ENCODE assay signal across 10 mouse cellular contexts in the genomic region with DNA sequence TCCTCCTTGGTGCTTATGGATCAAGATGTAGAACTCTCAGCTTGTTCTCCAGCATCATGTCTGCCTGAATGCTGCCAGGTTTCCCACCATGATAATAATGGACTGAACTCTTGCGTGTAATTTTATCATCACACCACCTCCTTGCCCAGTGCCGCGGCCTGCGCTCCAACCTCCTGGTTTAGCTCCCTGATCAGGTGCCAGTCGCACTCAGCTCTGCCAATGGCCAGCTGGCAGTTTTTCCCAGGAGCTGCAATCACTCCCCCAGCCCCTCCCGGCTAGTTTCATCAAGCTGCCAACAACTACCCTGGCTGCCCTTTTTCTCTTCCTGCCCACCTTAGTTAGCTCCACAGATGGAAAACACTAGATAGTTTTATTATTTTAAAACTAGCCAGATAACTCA. TPM values are rescaled to one million over a fixed set of nuclear protein-coding genes. Genes with fewer than 3 reads are reported as not detected.
DNase-seq lines count a peak whose midpoint lies in the region.
"Had no signal": no experiment of that assay in that cellular context is flagged by ENCODE, and none has a peak within 500 bp of the region (broad histone marks: within the 10 kb centered on the region; RNA-seq: fewer than 3 reads in every experiment).

No protein-coding gene starts in this region.

- DNase-seq in heart, adult 11 months, result peak; percentile 89
- DNase-seq in heart, postnatal 4 days, result no peak
- DNase-seq in right cerebral cortex, postnatal 10 days (ENCODE audit: low spot score in 2 of 2), result peak; percentile 42 to 56
- DNase-seq in right cerebral cortex, postnatal 25 days, result no peak
- DNase-seq in gastrocnemius, postnatal 25 days, result peak; percentile 25
- peak; percentile 6 for DNase-seq in skeletal muscle tissue, adult 2 months (ENCODE audit: low read depth, low spot score)
- no peak for DNase-seq in spleen, postnatal 36 days (ENCODE audit: low spot score in 2 of 2)
- no peak for DNase-seq in lung, adult 18-20 months
- DNase-seq: thymus, postnatal 14 days had no signal

RNA-seq across cellular contexts. Expression of a gene that starts 48.8 kb away (rescaled TPM):
- total RNA-seq in heart, postnatal 4 days (2021), result not detected
- total RNA-seq in gastrocnemius, postnatal 25 days (2021), result not detected
- total RNA-seq: megakaryocyte-erythroid progenitor cell, adult 5-6 weeks had no signal

Comparison
In these comparisons a context has a peak if more than half of its experiments do, and no peak if none do; other contexts are left out.
1. DNase-seq: peak in heart, adult 11 months (single experiment), right cerebral cortex, postnatal 10 days (2 of 2), gastrocnemius, postnatal 25 days (single experiment) and skeletal muscle tissue, adult 2 months (single experiment); none in heart, postnatal 4 days (single experiment), right cerebral cortex, postnatal 25 days (single experiment), spleen, postnatal 36 days (0 of 2) and lung, adult 18-20 months (0 of 2).